Mouse (Mus musculus) cerebellum, adult (tissue): ENCODE measurements at regions not wholly inside any gene's neighbourhood (a gene's known extent, or its start where the extent isn't known, plus 50 kb on each side); places are given as distances from the start of the nearest gene placed in this dataset.
"Not testable (repeated sequence)": the region's sequence is repeated elsewhere in the genome, so short reads cannot be mapped to it uniquely, and the experiment has no call there.

Experiments
- ATAC-seq: cut with Nextera tagmentation; 2 replicates; pipeline ENCODE4 v1.9.2; 2017; ENCODE audit warnings: mild to moderate bottlenecking, moderate library complexity, mixed read lengths; ENCODE audit not compliant: insufficient number of reproducible peaks, low FRiP score, low TSS enrichment

DNA sequence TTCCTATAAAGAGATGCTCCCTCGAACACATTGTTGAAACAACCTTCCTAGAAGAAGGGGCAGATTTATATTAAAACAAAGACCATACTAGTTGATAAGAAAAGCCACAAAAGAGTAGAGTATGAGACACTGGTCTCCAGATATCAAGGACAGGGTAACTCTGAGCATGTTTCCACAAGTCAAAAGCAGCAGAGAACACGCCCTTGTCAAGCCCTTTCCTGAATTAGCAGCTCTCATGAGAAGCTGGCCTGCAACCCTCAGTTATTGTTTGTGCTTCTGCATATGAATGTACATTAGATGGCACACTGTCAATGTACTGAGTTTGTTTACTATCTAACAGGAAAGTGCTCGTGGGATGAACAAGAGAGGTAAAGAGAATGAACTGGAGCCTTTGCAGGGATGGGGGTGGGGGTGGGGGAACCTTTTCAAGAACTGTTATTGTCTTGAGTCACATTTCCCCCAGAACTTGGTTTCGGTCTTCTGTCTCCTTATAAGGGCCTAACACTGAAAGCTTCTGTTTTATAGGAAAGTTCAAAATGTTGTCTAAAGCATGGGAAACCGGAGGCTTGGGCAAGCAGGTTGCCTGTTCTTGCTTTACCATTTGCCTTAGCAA lies 228.6 kb upstream of the Zpld1 start:
- no peak for ATAC-seq

DNA sequence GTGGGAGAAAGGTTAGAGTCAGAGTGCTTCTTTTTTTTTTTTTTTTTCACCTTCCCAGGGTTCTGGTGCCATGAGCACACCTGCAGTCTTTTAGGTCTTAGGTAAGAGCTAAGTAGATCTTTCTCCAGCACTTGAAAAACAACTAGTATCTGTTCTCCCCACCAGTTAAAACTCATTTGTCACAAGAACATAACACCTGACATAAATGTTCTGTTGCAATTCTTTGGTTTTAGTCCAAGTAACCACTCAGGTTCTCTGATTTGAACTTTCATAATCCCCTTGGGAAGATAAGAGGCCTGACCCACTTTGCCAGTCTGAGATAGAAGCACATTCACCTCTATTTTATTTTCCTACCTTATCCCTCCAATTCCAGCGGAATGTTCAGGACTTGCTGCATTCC lies 225.5 kb upstream of the Zpld1 start:
- no peak for ATAC-seq

DNA sequence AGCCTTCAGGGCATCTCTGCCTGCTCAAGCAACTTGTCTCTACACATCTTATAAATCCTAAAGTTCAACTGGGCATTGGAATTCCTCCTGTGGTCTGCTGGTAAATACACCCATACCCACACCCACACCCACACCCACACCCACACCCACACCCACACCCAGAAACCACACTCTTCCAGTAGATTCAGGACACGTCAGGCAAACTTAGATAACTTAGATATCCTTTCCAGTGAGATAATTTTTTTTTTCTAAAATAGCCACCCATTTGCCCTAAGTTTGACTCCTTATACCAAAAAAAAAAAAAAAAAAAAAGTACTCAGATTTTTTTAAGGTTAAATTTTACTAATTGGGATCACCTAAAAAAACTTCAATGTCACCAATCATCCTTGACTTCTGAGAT lies 224.5 kb upstream of the Zpld1 start:
- ATAC-seq = no peak

DNA sequence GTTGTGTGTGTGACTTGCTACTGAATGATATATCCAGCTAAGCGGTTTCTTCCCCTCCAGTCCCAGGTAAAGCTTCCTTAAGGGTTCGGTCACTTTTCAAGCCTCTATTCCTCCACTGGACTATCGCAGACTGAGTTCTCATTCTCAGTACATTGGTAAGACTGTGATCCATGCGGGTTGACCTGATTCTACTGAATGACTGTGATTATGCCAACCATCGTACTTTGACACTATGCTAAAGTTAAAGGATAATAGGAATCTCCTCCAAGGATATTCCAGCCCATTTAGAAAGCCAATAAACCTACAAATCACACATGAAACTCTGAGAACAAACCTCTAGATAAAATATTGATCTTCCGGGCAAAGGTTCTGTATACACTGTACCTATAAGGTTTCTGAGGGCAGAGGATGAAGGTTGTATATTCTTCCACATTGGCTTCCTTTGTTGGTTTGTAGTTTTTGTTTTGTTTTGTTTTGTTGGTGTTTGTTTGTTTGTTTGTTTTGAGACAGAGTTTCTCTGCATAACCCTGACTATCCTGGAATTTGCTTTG lies 223.7 kb upstream of the Zpld1 start:
- ATAC-seq = no peak

DNA sequence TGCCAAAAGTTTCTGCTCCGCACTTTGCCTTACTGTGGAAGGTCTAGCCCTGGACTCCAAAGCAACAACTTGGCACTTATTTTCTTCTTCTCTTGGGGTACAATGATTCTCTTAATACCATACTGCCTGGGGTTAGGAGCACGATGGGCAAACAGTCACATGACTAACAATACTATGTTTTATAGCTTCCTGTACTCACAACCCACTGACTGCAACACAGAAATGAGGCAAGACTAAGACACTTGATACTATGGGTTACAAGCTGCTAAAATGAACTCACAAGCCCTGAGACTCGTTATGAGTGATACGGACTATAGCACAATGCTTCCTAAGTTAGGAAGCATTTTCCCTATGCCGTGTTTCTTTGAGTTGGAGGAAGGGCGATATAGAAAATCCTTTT lies 222.3 kb upstream of the Zpld1 start:
- no peak for ATAC-seq

DNA sequence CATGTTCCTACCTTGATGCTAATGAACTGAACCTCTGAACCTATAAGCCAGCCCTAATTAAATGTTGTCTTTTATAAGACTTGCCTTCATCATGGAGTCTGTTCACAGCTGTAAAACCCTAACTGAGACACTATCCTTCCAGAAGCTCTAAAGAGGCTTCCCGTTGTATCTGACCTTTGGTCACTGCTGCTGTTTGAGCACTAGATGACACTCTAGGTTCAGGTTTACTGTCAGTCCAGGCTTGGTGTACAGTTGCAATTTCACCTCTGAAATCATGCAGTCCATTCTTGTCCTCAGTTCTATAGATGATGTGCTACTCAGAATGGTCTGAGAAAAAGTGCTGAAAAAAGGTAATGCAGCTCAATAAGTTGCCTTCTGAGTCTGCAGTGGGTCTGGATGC lies 221.9 kb upstream of the Zpld1 start:
- ATAC-seq = no peak

DNA sequence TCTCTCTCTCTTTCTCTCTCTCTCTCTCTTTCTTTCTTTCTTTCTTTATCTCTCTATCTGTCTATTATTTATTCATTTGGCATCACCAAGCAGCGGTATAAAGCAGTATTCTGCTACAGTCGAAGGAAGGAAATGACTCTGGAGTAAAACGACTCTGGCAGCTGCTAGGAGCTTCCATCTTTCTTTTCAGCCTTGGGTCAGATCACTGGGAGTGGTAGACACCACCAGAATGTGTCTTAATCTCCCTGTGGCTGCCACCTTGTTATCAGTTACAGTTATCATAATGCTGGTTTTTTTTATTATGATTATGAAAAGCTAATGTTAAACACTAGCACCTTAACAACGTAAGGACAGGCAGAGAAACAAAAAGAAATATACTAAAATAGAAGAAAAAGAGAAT lies 219.2 kb upstream of the Zpld1 start:
- no peak for ATAC-seq

DNA sequence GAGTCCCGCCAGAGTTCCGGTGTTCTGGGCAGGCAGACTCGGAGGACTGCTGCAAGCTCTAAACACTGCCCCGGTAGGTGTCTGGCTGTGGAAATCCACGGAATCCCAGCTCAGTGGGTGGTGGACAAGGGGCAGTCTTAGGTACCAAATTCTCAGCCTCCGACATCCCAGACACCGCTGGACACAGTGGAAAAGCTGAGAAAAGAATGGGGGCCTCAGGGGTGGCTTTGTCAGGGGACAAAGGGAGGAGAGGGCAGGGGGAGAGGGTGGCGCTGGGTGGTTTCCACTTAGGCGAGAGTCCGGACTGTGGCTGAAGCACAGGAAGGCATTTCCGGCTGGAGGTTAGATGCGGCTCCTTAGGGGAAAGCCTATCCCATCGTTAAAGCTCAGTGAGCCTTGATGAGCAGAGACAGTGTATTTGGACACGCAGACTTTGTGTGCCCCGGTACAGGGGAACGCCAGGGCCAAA lies 217.5 kb upstream of the Zpld1 start:
- ATAC-seq = no peak

DNA sequence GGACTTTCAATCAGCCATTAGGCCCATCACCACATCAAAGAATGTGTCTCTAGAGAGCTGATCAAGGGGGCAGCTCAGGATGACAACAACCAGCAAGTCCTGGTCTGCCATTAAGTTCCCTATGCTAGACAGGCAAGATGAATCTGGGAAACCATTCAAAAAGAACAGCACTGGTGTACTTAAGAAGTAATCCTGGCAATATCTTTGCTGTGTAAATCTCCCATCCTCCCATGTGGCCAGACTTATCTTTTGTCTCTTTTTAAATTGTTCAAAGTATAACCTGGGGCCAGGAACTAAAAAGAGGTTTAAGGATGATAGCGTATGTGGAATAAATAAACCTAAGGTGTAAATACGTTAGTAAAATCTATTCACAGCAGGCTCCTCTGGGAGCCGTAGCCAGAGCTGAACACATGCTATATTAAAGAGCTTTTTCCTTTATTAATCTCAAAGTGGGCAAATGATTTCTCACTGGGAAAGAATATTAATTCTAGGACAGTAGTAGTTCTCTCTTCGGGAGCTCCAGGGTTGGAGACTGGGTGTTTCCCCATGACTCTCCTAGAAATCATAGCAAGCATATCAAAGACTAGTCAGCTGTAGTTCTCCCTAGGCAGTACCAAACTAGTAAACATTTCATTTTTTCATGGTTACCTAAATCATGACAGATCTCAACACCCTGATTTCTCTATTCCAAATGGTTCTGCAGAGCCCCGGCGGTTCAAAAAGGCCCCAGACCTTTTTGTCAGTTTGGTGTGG lies 216.8 kb upstream of the Zpld1 start:
- no peak for ATAC-seq

DNA sequence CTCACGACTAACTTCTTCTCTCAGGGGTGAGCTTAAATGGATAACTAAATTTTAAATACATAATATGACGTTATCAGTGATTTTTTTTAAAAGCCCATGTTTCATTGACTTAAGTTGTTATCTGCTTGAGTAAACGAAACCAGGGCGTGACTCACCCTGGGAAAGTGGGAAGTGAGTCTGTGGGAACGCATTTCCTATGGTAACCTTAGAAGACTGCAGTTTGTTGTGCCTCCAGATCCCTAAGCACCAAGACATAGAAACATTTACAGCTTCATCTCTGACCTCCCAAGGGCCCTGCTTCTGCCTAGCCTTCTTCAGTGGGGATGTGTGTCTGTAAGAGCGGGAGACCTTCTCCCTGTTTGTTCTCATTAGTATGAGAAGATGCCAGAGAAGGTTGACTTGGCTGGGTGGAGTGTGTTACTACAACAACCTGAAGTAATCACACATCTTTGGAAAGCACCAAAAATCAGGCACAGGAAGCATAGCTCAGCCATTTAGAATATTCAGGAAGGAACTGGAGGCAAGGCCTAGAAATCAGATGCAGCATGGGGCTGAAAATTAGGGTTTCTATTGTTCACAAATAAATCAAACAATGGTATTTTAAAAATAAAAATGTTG lies 207.1 kb upstream of the Zpld1 start:
- ATAC-seq = no peak

DNA sequence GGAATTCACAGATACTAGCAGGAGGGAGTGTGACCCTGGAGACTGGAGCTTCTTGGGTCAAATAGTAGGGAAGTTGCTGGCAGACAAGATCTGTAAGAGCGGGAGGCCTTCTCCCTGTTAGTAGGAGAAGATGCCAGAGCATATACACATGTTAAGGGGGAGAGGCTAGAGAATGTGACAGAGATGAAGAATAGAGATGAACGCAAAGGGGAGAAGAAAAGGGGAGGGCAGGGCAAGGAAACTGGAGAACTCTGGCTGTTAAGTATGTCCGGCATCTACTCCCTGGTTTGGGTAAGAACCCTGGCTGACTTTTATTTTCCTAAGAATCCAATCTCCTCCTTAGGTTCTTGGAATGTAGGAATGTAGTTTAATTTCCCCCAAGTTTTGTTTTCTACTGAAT lies 206.5 kb upstream of the Zpld1 start:
- ATAC-seq = no peak

DNA sequence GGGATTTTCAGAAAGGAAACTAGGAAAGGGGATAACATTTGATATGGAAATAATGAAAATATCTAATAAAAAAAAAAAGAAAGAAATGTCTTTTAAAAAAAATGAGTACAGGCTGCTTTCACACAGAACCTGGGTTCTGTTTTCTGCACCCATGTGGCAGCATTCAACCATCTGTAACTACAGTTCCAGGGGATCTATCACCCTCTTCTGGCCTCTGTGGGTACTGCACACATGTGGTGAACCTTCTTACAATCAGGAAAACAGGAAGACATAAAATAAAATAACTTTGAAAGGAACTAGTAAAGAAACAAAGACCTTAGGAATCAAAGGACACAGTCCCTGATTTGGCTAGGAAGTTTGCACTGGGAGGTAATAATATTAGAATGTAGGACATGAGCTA lies 205.5 kb upstream of the Zpld1 start:
- no peak for ATAC-seq

DNA sequence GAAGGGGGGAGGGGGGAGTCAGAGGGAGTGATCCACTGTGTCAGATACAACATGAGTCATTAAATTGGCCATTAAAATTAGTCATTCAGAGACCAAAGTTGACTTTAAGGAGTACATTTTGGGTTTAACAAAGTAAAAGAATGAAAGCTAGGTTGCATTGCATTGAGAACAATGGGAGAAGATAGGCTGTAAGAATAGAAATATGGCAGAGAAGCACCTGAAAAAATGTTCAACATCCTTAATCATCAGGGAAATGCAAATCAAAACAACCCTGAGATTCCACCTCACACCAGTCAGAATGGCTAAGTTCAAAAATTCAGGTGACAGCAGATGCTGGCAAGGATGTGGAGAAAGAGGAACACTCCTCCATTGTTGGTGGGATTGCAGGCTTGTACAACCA lies 202.0 kb upstream of the Zpld1 start:
- not testable (repeated sequence) for ATAC-seq

DNA sequence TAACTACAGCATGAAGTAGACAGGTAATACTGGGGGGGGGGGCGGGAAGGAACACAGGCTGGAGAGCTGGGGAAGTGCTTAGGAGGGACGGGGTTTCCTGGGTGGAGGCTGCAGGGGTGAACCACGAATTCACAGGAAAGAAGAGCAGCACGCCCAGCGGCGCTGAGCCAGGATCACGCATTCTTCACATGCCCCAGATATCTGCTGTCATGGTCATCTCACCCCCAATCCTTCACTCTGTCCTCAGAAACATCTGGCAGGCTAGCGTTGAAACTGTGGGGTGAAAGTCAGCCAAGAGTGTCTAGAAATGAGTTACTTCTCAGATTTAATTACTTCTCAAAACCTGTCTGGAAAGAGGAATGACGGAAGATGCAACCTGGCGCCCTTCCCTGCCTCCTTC lies 197.3 kb upstream of the Zpld1 start:
- ATAC-seq = no peak

DNA sequence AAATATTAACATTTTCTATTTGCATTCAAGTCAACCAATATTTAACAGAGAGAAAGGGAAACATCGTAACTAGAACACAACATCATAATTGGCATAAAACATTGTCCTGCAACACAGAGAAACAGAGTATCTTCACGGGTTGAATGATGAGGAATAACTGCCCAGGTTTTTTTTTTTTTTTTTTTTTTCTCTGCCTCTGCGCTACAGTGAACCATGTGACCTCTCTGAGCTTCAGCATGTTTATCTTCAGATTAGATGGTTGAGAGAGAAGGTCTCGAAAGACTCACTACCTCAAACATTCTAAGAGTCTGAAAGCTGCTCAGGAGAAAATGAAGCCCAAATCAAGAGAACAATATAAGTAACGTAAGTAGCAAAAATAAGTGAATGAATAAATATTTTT lies 196.4 kb upstream of the Zpld1 start:
- ATAC-seq = no peak

DNA sequence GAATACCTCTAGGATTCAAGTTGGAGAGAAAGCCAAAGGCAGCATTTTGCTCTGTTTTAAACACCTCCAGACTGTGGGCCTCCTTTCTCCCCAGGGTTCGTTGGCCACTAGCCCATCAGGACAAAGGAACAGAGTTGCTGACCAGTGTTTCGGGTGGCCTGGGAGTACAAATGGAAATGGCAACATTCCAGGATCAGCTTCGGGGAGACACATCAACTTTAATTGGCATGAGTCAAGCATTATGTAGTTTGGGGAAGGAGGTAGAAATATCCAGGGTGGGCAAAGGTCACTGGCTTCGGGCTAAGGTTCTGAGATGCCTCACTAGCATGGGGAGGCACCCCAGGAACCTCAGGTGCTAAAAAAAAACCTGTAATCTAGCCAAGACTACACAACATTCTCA lies 194.3 kb upstream of the Zpld1 start:
- no peak for ATAC-seq

DNA sequence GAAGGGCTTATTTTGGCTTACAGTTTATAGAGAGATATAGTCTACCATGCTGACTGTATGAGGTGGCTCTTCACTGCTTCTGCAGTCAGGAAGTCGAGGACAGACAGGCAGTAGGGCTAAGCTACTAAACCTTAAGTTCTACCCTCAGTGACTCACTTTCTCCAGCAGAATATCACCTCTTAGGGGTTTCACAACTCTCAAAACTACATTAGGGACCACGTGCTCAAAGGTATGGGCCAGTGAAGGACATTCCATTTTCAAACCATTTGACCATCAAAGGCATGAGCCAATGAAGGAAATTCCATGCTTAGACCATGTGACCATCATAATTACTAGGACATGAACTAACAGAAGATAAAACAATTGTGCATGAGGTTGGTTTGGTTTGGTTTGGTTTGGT lies 186.6 kb upstream of the Zpld1 start:
- no peak for ATAC-seq

DNA sequence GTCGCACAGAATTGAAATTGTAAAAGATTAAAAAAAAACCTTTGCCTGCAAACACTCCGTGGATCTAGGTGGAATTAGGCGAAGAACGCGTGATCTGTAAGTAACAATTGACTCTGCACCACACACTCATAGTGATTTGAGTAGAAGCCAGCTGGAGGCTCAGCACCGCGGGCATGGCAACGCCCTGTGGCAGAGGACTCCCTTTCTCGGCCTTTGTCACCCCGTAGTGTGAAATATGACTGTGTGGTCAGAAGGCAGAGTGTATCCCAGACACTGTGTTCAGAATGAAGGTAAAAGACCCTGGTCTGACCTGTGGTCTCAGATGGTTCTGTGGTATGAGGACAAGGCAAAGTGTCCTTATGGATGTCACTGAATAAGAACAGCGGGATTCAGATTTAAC lies 183.0 kb upstream of the Zpld1 start:
- ATAC-seq = no peak

DNA sequence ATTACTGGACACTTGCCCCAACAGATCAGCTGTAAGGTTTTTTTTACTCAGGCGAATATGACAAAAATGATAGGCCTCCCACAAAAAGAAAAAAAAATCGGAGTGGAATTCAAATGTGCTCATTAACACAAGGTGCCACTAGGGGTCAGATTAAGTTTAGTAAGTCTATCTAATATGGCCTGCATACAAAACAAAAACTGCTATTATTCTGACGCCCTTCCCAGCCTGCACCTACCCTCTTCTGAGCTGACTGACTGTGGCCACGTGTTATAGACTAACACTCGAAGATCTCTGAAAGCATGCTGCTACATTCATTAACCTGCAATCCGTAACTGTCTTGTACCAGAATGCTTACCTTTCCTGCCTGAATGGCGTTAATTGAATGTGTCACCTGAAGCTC lies 182.5 kb upstream of the Zpld1 start:
- peak; percentile 50; the same call in 1 of the 2 replicates for ATAC-seq

DNA sequence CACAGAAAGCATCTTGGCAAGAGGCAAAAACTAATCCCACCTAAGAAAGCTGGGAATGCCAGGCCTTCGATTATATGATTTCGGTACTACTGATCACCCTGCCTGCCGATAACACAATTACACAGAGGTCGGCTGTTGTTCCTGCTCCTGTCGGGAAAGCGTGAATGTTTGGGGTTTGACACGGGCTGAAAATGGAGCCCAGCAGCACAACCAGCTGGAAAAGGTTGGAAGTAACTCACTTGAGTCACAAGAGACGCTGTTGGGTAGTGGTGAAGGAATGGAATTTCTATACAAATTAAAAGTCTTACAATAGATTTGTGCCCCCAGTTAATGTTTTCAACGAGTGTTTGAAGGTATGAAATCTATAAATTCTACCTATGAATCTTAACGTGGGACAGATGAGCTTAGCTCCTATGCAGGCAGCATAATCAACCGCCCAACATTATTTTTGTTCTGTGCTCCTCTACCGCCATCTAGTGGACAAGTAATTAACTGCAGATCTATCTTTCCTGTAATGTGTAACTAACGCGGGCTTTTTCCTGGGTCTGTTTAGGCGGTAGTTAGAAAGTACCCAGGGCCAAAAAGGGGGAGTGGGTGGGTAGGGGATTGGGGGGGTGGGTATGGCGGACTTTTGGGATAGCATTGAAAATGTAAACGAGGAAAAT lies 178.9 kb upstream of the Zpld1 start:
- peak; percentile 75 for ATAC-seq

DNA sequence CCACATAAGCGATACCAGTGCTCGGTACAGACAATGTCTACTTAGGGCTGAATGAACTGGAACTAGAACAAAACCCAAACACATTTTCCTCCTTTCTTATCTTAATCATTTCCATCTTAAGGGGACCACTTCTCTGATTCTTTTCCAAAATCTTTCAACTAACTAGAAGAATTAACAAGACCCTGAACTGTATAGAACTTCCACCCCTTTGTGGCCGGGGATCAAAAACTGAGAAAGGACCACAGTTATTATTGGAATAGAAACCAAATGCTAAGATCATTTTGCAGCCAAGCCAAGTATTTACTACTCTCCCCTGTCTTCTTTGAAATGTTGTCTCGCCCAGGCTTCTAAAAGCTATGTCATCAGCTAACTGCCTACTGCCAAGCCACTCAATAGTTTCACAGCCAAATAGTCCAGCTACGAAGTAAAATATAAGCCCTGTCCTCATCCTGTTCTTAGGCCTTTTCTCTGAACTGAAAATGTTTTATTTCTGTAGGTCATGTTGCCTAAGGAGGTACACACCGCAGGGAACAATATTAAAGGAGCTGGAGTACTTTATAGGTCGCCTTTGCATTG lies 177.3 kb upstream of the Zpld1 start:
- ATAC-seq = no peak
